10 mouse cellular contexts compared by ENCODE assay signal in the genomic region with DNA sequence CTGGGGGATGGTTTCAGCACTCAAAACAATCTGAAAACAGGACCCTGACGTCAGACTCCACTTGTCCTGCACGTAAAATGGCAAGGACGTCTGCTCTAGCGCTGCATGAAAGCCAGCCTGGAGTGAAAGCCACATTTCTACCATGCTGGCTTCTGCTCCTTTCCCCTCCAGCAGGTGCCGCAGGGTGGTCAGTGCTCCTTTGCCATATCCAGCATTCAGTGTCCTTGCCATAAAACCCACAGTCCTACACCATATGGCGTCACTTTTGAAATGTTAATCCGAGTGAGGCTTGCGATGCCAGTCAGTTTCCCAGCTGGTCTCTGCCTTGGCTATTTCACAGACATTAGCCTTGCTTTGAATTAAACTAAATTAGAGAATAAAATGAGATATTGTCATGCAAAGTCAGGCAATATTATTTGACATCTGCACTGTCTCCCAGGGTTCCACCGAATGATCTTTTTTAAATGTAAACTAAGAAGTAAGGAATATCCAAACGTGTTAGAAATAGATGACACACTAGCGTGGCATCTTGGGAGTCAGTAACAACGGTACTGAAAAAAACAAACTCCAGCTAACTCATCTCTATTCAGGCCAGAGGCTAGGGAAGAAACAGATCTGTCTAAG.
DNase-seq lines count a peak whose midpoint lies in the region; ATAC-seq lines count a peak whose summit lies in the region.
"Had no signal": no experiment of that assay in that cellular context is flagged by ENCODE, and none has a peak within 500 bp of the region (broad histone marks: within the 10 kb centered on the region; RNA-seq: fewer than 3 reads in every experiment).

No protein-coding gene starts in this region.

- H3K27ac ChIP-seq in forebrain, embryonic 12.5 days, result peak overlapping the region; percentile 69
- peak overlapping the region; percentile 70 for H3K27ac ChIP-seq in midbrain, embryonic 10.5 days (replicated peaks)

- DNase-seq in ES-CJ7 (ENCODE audit: low read depth, low spot score), result peak; percentile 31
- DNase-seq in midbrain, embryonic 10.5 days (ENCODE audit: low spot score), result peak; percentile 26
- DNase-seq in right cerebral cortex, postnatal 25 days, result no peak
- DNase-seq in thymus, postnatal 4 days, result no peak
- DNase-seq: heart, postnatal 10 days; kidney, postnatal 10 days had no signal

- H3K4me1 ChIP-seq in forebrain, embryonic 12.5 days, result peaks cover 18% of the 10 kb centered on the region
- H3K4me1 ChIP-seq in midbrain, embryonic 10.5 days, result peaks cover 22% of the 10 kb centered on the region

- H3K4me3 ChIP-seq in forebrain, embryonic 12.5 days (replicated peaks), result no peak overlapping the region
- H3K4me3 ChIP-seq in midbrain, embryonic 10.5 days, result no peak overlapping the region

- H3K9ac ChIP-seq in forebrain, embryonic 12.5 days, result no peak overlapping the region

- 34% methylated on average over 12 of the region's 12 CpGs for WGBS in forebrain, embryonic 12.5 days
- 63% methylated on average over 12 of the region's 12 CpGs for WGBS in midbrain, embryonic 10.5 days

- ATAC-seq in cerebellum, adult (ENCODE audit: insufficient number of reproducible peaks, low FRiP score, low TSS enrichment), result peak; percentile 79
- peak; percentile 87 for ATAC-seq in forebrain, embryonic 12.5 days (ENCODE audit: low FRiP score)
- ATAC-seq in erythroblast, adult 5-6 weeks (replicated peaks; ENCODE audit: low FRiP score, poor library complexity, severe bottlenecking), result no peak
- no peak for ATAC-seq in megakaryocyte-erythroid progenitor cell, adult 5-6 weeks (replicated peaks; ENCODE audit: low FRiP score, low TSS enrichment, poor library complexity, severe bottlenecking)

- peak overlapping the region; percentile 24 for H3K4me2 ChIP-seq in forebrain, embryonic 12.5 days

- H3K27me3 ChIP-seq in forebrain, embryonic 12.5 days, result no peaks in the 10 kb centered on the region
- no peaks in the 10 kb centered on the region for H3K27me3 ChIP-seq in midbrain, embryonic 10.5 days (ENCODE audit: low read depth, poor library complexity, severe bottlenecking)

- H3K36me3 ChIP-seq in forebrain, embryonic 12.5 days (replicated peaks), result no peaks in the 10 kb centered on the region
- no peaks in the 10 kb centered on the region for H3K36me3 ChIP-seq in midbrain, embryonic 10.5 days

- no peaks in the 10 kb centered on the region for H3K9me3 ChIP-seq in forebrain, embryonic 12.5 days
- H3K9me3 ChIP-seq in midbrain, embryonic 10.5 days (replicated peaks), result no peaks in the 10 kb centered on the region

Comparison
In these comparisons a context has a peak if more than half of its experiments do, and no peak if none do; other contexts are left out.
1. DNase-seq: peak in ES-CJ7 (single experiment) and midbrain, embryonic 10.5 days (single experiment); none in right cerebral cortex, postnatal 25 days (single experiment) and thymus, postnatal 4 days (single experiment).
2. ATAC-seq: peak in cerebellum, adult (single experiment) and forebrain, embryonic 12.5 days (single experiment); none in erythroblast, adult 5-6 weeks (single experiment) and megakaryocyte-erythroid progenitor cell, adult 5-6 weeks (single experiment).